Mouse (Mus musculus) C2C12 (cell line): ENCODE results near the gene Clrn2.

ENCODE experiments used
- CEBPB ChIP-seq: IDR thresholded peaks from one replicate; pipeline ENCODE4 v1.6.1; 2011; ENCODE audit warnings: low read depth, mild to moderate bottlenecking, control low read depth, moderate library complexity
- CTCF ChIP-seq: IDR thresholded peaks from one replicate; pipeline ENCODE4 v1.5.1; 2011; ENCODE audit not compliant: control insufficient read depth, insufficient read depth, insufficient read length
- FOSL1 ChIP-seq: IDR thresholded peaks from one replicate; pipeline ENCODE4 v1.8.0; 2011; ENCODE audit warnings: mild to moderate bottlenecking, low read length; ENCODE audit not compliant: poor library complexity, insufficient read depth, severe bottlenecking
- MAX ChIP-seq: IDR thresholded peaks from one replicate; pipeline ENCODE4 v1.6.1; 2011; ENCODE audit warnings: mild to moderate bottlenecking, control low read depth
- MYOD1 ChIP-seq: IDR thresholded peaks from one replicate; pipeline ENCODE4 v1.6.1; 2011; ENCODE audit warnings: low read depth; ENCODE audit not compliant: control insufficient read depth, insufficient read length
- USF1 ChIP-seq: IDR thresholded peaks from one replicate; pipeline ENCODE4 v1.6.1; 2011; ENCODE audit warnings: low read depth, mild to moderate bottlenecking, control low read depth, moderate library complexity

DNA sequence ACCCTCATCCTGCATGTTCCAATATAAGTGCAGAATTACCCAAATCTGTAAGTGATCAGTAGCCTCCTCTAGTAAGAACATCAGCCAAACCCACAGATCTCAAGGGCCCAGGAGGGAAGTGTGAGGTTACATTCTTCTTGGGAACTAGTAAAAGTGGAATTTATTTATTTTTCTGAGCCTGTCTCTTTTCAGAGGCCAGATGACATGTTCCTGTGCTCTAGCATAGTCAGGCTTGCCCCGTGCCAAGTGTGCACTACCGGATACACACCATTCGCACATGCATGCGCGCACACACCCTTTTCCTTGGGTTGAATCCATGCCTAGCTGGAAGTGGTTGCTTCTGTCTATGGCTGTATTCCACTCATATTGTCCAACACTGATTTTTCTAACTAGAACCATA is 22.2 kb downstream of the Clrn2 start:
- no peak for TF ChIP-seq CTCF
- no peak for TF ChIP-seq USF1
- no peak for TF ChIP-seq MAX
- no peak for TF ChIP-seq FOSL1
- TF ChIP-seq MYOD1: no peak
- TF ChIP-seq CEBPB: no peak
